Mouse (Mus musculus) thymus, adult 2 months (tissue): ENCODE measurements around the gene Mreg.

ENCODE experiments used
- CTCF ChIP-seq: fragments of 200-500 bp; IDR thresholded peaks from 2 replicates; pipeline ENCODE4 v1.5.1; 2012; ENCODE audit warnings: mild to moderate bottlenecking, control low read depth, low read length, moderate library complexity, borderline replicate concordance; ENCODE audit not compliant: control insufficient read depth, poor library complexity, insufficient read depth; ENCODE audit errors: extremely low read depth
- POLR2A ChIP-seq: fragments of 200-500 bp; IDR thresholded peaks from 2 replicates; pipeline ENCODE4 v1.6.1; 2012; ENCODE audit warnings: mild to moderate bottlenecking, low read length, control low read depth, moderate library complexity; ENCODE audit not compliant: control insufficient read depth, poor library complexity, insufficient read depth; ENCODE audit errors: extremely low read depth

DNA sequence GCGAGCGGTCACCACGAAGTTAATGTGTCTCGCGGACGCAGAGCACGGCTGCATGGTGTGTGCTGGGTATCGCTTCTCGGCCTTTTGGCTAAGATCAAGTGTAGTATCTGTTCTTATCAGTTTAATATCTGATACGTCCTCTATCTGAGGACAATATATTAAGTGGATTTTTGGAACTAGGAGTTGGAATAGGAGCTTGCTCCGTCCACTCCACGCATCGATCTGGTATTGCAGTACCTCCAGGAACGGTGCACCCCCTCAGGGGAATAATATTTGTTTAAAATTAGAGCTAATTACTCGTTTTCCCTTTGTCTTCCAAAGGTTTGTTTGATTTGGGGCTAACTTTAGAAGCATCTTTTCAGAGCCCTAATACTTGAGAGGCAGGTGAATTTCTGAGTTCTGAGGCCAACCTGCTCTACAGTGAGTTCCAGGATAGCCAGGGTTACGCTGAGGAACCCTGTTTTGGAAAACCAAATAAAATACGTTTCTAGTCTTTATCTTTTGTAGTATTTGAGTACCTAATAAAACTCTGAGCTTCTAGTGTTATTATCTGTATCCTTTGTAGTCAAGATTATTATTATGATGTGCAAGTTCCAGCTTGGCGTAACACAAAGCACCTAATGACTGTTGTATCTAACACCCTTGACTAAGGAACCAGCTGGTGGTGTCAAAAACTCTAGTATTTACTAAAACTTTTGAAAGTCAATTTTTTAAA, 14.2 kb upstream of the Mreg start:
- TF ChIP-seq POLR2A = no peak
- TF ChIP-seq CTCF = no peak
